Mouse (Mus musculus) G1E (cell line): ENCODE measurements around the gene Nfkbil1.

Experiments
- CTCF ChIP-seq: IDR thresholded peaks from 2 replicates; pipeline ENCODE4 v1.5.1; 2012; ENCODE audit warnings: low read depth, low read length, inconsistent platforms, mixed read lengths
- GATA1 ChIP-seq: IDR thresholded peaks from 2 replicates; pipeline ENCODE4 v1.6.1; 2012; ENCODE audit warnings: borderline replicate concordance, low read length, inconsistent platforms, mixed read lengths

DNA sequence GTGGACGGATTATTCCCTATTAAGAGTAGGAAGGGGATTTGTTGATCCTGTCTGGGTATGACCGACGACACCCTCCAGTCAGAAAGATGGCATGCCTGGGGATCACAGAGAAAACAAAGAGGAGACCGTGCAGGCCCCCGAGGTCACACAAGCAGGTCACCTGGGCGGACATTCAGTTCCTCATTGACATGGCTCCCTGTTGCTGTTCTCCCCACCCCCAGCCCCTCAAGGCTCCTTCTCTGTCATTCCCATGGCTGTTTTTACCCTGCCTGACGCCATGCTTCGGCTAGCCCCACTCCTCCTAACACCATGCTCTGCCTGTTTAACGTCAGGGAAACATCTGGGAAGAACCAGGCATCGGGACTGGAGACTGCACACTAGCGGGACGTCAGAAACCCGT, 26.1 kb upstream of the Nfkbil1 start:
- TF ChIP-seq CTCF (no peak), GATA1 (no peak)
